Mouse (Mus musculus) bone marrow macrophage, adult 2 months (primary cell): ENCODE results near the gene Stard7.

ENCODE experiments used
- CTCF ChIP-seq: IDR thresholded peaks from 2 replicates; pipeline ENCODE4 v1.5.1; 2012; ENCODE audit warnings: low read depth, mild to moderate bottlenecking, low read length, moderate library complexity
- POLR2A ChIP-seq: IDR thresholded peaks from 2 replicates; pipeline ENCODE4 v1.6.1; 2012; ENCODE audit warnings: mild to moderate bottlenecking, low read depth, low read length, borderline replicate concordance

DNA sequence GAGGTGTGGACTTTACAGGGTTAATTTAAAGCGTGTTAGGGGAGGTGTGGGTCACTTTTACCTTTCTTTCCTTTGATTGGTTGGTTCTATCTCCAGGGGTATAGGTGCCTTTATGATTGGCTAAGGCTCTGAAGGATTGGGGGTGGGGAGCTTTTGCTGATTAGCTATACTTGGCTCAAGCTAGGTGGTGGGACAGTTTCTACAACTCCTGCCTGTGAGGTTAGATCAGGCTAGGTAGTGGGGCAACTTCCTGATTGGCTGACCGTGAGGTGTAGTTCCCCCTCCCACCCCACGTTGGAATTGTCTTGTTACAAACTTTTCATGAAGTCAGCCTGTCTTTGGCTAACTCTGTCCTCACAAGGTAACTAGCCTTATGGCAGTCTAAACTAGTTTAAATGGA, 37.2 kb downstream of the Stard7 start:
- TF ChIP-seq POLR2A (no peak), CTCF (no peak)
